In genomic region chr2:33130526-33131483, GRCm38 (mm10) we compare ENCODE assay signal across 8 mouse cellular contexts. TPM values are rescaled to one million over a fixed set of nuclear protein-coding genes. Genes with fewer than 3 reads are reported as not detected.
A peak's percentile ranks its signal among the peaks of the same experiment; 100 is the strongest.
DNase-seq lines count a peak whose midpoint lies in the region; ATAC-seq lines count a peak whose summit lies in the region.

No protein-coding gene starts in this region.

- peak; percentile 66 for ATAC-seq in inflammation-experienced regulatory T-cells, adult 6 months
- peak; percentile 86 for ATAC-seq in megakaryocyte-erythroid progenitor cell, adult 5-6 weeks (replicated peaks; ENCODE audit: low FRiP score, low TSS enrichment, poor library complexity, severe bottlenecking)

- intact Hi-C loops in gastrocnemius, postnatal 14 days (cut with DNase I; ENCODE audit: low total_unique reads), result no loop called here
- intact Hi-C loops in left cerebral cortex, postnatal 10 days (cut with DNase I), result no loop called here

- DNase-seq in adrenal gland, adult (ENCODE audit: inconsistent age in 2 of 2, low spot score in 1 of 2), result peak; percentile 99 to 100
- peak; percentile 99 for DNase-seq in embryo, embryonic 10.5 days (ENCODE audit: low spot score)
- peak; percentile 98 for DNase-seq in gastrocnemius, postnatal 14 days
- DNase-seq in left cerebral cortex, postnatal 10 days (ENCODE audit: extremely low spot score in 1 of 2, low spot score in 2 of 2), result peak; percentile 96 to 99
- peak; percentile 94 for DNase-seq in right cerebral cortex, postnatal 25 days
- peak; percentile 96 to 98 for DNase-seq in urinary bladder, postnatal 4 days (ENCODE audit: low spot score in 2 of 2)

RNA-seq across cellular contexts. Expression of gene Garnl3, which starts 0.6 kb away (rescaled TPM):
- 1 to 10 TPM; 2.0 to 2.3 TPM for total RNA-seq in gastrocnemius, postnatal 14 days (2021)
- polyA plus RNA-seq in inflammation-experienced regulatory T-cells, adult 6 months (2017; shearing (Covaris generic)), result under 1 TPM in 2 of 3 experiments, not detected in 1; 0.18 to 0.44 TPM
- 100 to 1,000 TPM; 183 TPM for total RNA-seq in left cerebral cortex, postnatal 10 days (2021)
- total RNA-seq in megakaryocyte-erythroid progenitor cell, adult 5-6 weeks (2014; fragmentation: Nextera tagmentation), result 2.5 and 3.3 TPM in 2 replicates
- 0.61 TPM in 1 of 2 replicates, not detected in the other for total RNA-seq in megakaryocyte-erythroid progenitor cell, adult 5-6 weeks (2017)

Comparison
In these comparisons a context has a peak if more than half of its experiments do, and no peak if none do; other contexts are left out.
1. Peak in every context shown above with its lines: DNase-seq and ATAC-seq.
2. RNA of gene Garnl3, which starts 0.6 kb away (total RNA-seq): 183 TPM in left cerebral cortex, postnatal 10 days; 0.61 to 3.3 TPM in megakaryocyte-erythroid progenitor cell, adult 5-6 weeks and 2.0 to 2.3 TPM in gastrocnemius, postnatal 14 days; every median in the first group is over 10 times any median in the second.